Mouse (Mus musculus) testis, adult 2 months (tissue): ENCODE measurements around the gene Cavin1. TPM values are rescaled to one million over a fixed set of nuclear protein-coding genes. Genes with fewer than 3 reads are reported as not detected.

ENCODE experiments used
- H3K27ac ChIP-seq: fragments of 200-500 bp; 2 replicates; pipeline ENCODE4 v1.5.1; 2012; ENCODE audit warnings: low read depth, low read length; ENCODE audit not compliant: control insufficient read depth, insufficient read depth
- H3K27me3 ChIP-seq: fragments of 200-500 bp; 2 replicates; pipeline ENCODE4 v1.6.1; 2012; ENCODE audit warnings: mild to moderate bottlenecking, low read length, moderate library complexity; ENCODE audit not compliant: control insufficient read depth, insufficient read depth
- H3K36me3 ChIP-seq: fragments of 200-500 bp; 2 replicates; pipeline ENCODE4 v1.6.1; 2012; ENCODE audit warnings: mild to moderate bottlenecking, low read length; ENCODE audit not compliant: control insufficient read depth, insufficient read depth
- H3K4me1 ChIP-seq: fragments of 200-500 bp; 2 replicates; pipeline ENCODE4 v1.6.1; 2012; ENCODE audit warnings: low read length; ENCODE audit not compliant: control insufficient read depth, insufficient read depth
- H3K4me3 ChIP-seq: fragments of 200-500 bp; 2 replicates; pipeline ENCODE4 v1.5.1; 2012; ENCODE audit warnings: low read depth, mild to moderate bottlenecking, low read length, moderate library complexity, mixed read lengths; ENCODE audit not compliant: control insufficient read depth
- CTCF ChIP-seq: fragments of 200-500 bp; IDR thresholded peaks from 2 replicates; pipeline ENCODE4 v1.5.1; 2012; ENCODE audit warnings: low read depth, mild to moderate bottlenecking, inconsistent platforms, low read length, moderate library complexity; ENCODE audit not compliant: control insufficient read depth, insufficient read depth, insufficient replicate concordance
- POLR2A ChIP-seq: fragments of 200-500 bp; IDR thresholded peaks from 2 replicates; pipeline ENCODE4 v1.6.1; 2012; ENCODE audit warnings: low read depth, mild to moderate bottlenecking, inconsistent platforms, low read length, moderate library complexity; ENCODE audit not compliant: control insufficient read depth
- polyA plus RNA-seq: library from polyadenylated mRNA; depleted of rRNA; stranded (reverse); fragments of >200 nt; gene quantifications from 2 replicates; pipeline ENCODE4 v1.2.3, GENCODE M21; 2012; rRNA removed

Gene Cavin1
- polyA plus RNA-seq, 1 experiment: 5.1 TPM

DNA sequence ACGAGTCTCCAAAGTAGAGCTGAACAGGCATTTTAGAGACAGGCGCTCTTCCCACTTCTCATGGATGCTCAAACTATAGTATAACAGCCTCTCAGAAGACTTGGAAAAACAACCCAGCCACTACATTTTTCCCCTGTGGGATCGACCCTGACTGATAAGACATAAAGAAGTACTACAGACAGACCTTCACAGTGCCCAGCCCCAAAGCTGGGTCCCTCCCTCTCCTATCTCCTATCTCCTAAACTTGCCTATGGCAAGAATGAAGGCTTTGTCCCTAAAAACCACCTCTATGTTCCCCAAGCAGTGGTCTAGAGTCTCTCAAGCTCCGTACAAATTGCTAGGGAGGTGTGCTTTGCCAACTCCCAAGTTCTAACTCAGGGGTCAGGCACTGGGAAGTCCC is 63.8 kb downstream of the Cavin1 start:
- H3K4me3 ChIP-seq: no peak overlapping the region
- H3K36me3 ChIP-seq: peaks cover 3% of the 10 kb centered on the region
- H3K27me3 ChIP-seq: no peaks in the 10 kb centered on the region
- H3K27ac ChIP-seq: no peak overlapping the region
- no peak for TF ChIP-seq POLR2A
- no peak for TF ChIP-seq CTCF
- H3K4me1 ChIP-seq: no peaks in the 10 kb centered on the region

Other genes with a start within 250 kb of the Cavin1 start
- 90.2 and 90.7 TPM in 2 replicates for gene Rab5c, start 232.7 kb downstream of the Cavin1 start, polyA plus RNA-seq
- gene Kcnh4, start 210.9 kb downstream of the Cavin1 start, polyA plus RNA-seq: 0.40 and 0.51 TPM in 2 replicates
- gene Hcrt, start 208.0 kb downstream of the Cavin1 start, polyA plus RNA-seq: 0.36 TPM in 1 of 2 replicates, not detected in the other
- 1.3 and 1.6 TPM in 2 replicates for gene Ghdc, start 199.9 kb downstream of the Cavin1 start, polyA plus RNA-seq
- gene Stat5b, start 120.2 kb downstream of the Cavin1 start, polyA plus RNA-seq: 1.9 and 2.4 TPM in 2 replicates
- 4.0 and 6.6 TPM in 2 replicates for gene Stat5a, start 111.5 kb downstream of the Cavin1 start, polyA plus RNA-seq
- 25.0 and 30.2 TPM in 2 replicates for gene Stat3, start 31.3 kb downstream of the Cavin1 start, polyA plus RNA-seq
- gene Atp6v0a1, start 38.6 kb upstream of the Cavin1 start, polyA plus RNA-seq: 18.1 and 23.7 TPM in 2 replicates
- gene Naglu, start 99.1 kb upstream of the Cavin1 start, polyA plus RNA-seq: 46.2 and 46.3 TPM in 2 replicates
- 0.66 and 0.88 TPM in 2 replicates for gene Hsd17b1, start 107.5 kb upstream of the Cavin1 start, polyA plus RNA-seq
- gene Coasy, start 111.7 kb upstream of the Cavin1 start, polyA plus RNA-seq: 21.0 and 21.7 TPM in 2 replicates
- gene Mlx, start 116.4 kb upstream of the Cavin1 start, polyA plus RNA-seq: 6.4 and 6.7 TPM in 2 replicates
- 77.6 and 77.9 TPM in 2 replicates for gene Psmc3ip, start 124.5 kb upstream of the Cavin1 start, polyA plus RNA-seq
- 51.5 and 53.8 TPM in 2 replicates for gene Retreg3, start 149.0 kb upstream of the Cavin1 start, polyA plus RNA-seq
- 22.4 and 27.3 TPM in 2 replicates for gene Tubg1, start 149.1 kb upstream of the Cavin1 start, polyA plus RNA-seq
- gene Tubg2, start 185.0 kb upstream of the Cavin1 start, polyA plus RNA-seq: 1.6 and 1.9 TPM in 2 replicates
- gene Cntnap1, start 199.6 kb upstream of the Cavin1 start, polyA plus RNA-seq: 0.40 and 0.44 TPM in 2 replicates
- gene Plekhh3, start 200.5 kb upstream of the Cavin1 start, polyA plus RNA-seq: 2.6 and 4.1 TPM in 2 replicates
- gene Ccr10, start 204.6 kb upstream of the Cavin1 start, polyA plus RNA-seq: 0.05 TPM in 1 of 2 replicates, not detected in the other